Mouse (Mus musculus) lung, adult 2 months (tissue): ENCODE data around the gene Tctn1. TPM values are rescaled to one million over a fixed set of nuclear protein-coding genes. Genes with fewer than 3 reads are reported as not detected.

Experiments
- DNase-seq: peaks from one replicate; pipeline ENCODE4 v3.0.0; 2022
- H3K4me1 ChIP-seq: fragments of 200-500 bp; 2 replicates; pipeline ENCODE4 v1.6.1; 2011; ENCODE audit warnings: low read length; ENCODE audit not compliant: control insufficient read depth, insufficient read depth
- H3K4me3 ChIP-seq: fragments of 200-500 bp; replicated peaks from 2 replicates; pipeline ENCODE3; 2011; ENCODE audit warnings: low read depth, mild to moderate bottlenecking, control low read depth, low read length; ENCODE audit errors: extremely low read depth
- CTCF ChIP-seq: fragments of 200-500 bp; IDR thresholded peaks from 2 replicates; pipeline ENCODE4 v1.5.1; 2011; ENCODE audit warnings: mild to moderate bottlenecking, low read length, control low read depth; ENCODE audit not compliant: insufficient read depth
- POLR2A ChIP-seq: fragments of 200-500 bp; IDR thresholded peaks from 2 replicates; pipeline ENCODE4 v1.6.1; 2011; ENCODE audit warnings: low read depth, mild to moderate bottlenecking, control low read depth, low read length, borderline replicate concordance; ENCODE audit errors: extremely low read depth
- WGBS: fragments of 180-500 bp; shearing (Covaris S2); methylation state at CpG from one replicate; pipeline ENCODE4 v1.1.7; 2018; 5-methylcytosine and 5-hydroxymethylcytosine counted together
- polyA plus RNA-seq: library from polyadenylated mRNA; depleted of rRNA; stranded (reverse); fragments of >200 nt; gene quantifications from 2 replicates; pipeline ENCODE4 v1.2.3, GENCODE M21; 2012; rRNA removed

The Tctn1 gene
- polyA plus RNA-seq, 1 experiment, result 33.2 TPM

- WGBS, result 69% methylated on average over 12 of the region's 12 CpGs
- no peaks in the 10 kb centered on the region for H3K4me1 ChIP-seq
- no peak for DNase-seq
- no peak for TF ChIP-seq POLR2A
- TF ChIP-seq CTCF, result no peak
- no peak overlapping the region for H3K4me3 ChIP-seq
Observed at GRCm38 (mm10) chr5:122191269-122192063, 72.8 kb downstream of the Tctn1 start.

- DNase-seq, result no peak
- Histone ChIP-seq H3K4me3 (no peak overlapping the region), H3K4me1 (no peaks in the 10 kb centered on the region)
- TF ChIP-seq POLR2A (no peak), CTCF (no peak)
- 68% methylated on average over 7 of the region's 7 CpGs for WGBS
Observed at GRCm38 (mm10) chr5:122190465-122190864, 73.8 kb downstream of the Tctn1 start.

- TF ChIP-seq POLR2A (no peak), CTCF (no peak)
- WGBS, result 22% methylated on average over 3 of the region's 3 CpGs
- H3K4me1 ChIP-seq, result no peaks in the 10 kb centered on the region
- no peak for DNase-seq
- no peak overlapping the region for H3K4me3 ChIP-seq
Observed at GRCm38 (mm10) chr5:122189115-122189514, 75.1 kb downstream of the Tctn1 start.

Other genes starting within 250 kb of the Tctn1 start
- 5.6 and 6.4 TPM in 2 replicates for gene Cux2, start 214.4 kb downstream of the Tctn1 start, polyA plus RNA-seq
- gene Myl2, start 163.5 kb downstream of the Tctn1 start, polyA plus RNA-seq, result 0.37 TPM in 1 of 2 replicates, not detected in the other
- 0.14 and 0.27 TPM in 2 replicates for gene Ccdc63, start 123.6 kb downstream of the Tctn1 start, polyA plus RNA-seq
- 67.6 and 81.1 TPM in 2 replicates for gene Ppp1cc, start 106.2 kb downstream of the Tctn1 start, polyA plus RNA-seq
- gene Hvcn1, start 57.7 kb downstream of the Tctn1 start, polyA plus RNA-seq, result 19.6 and 21.9 TPM in 2 replicates
- 30.4 and 35.3 TPM in 2 replicates for gene Pptc7, start 19.9 kb upstream of the Tctn1 start, polyA plus RNA-seq
- 2.6 and 2.9 TPM in 2 replicates for gene Rad9b, start 89.8 kb upstream of the Tctn1 start, polyA plus RNA-seq
- gene Vps29, start 89.9 kb upstream of the Tctn1 start, polyA plus RNA-seq, result 29.8 and 58.1 TPM in 2 replicates
- gene Gpn3, start 107.4 kb upstream of the Tctn1 start, polyA plus RNA-seq, result 42.4 and 57.6 TPM in 2 replicates
- 18.9 and 22.5 TPM in 2 replicates for gene Fam216a, start 107.9 kb upstream of the Tctn1 start, polyA plus RNA-seq
- gene Arpc3, start 127.4 kb upstream of the Tctn1 start, polyA plus RNA-seq, result 114 and 144 TPM in 2 replicates
- 17.9 and 20.5 TPM in 2 replicates for gene Anapc7, start 157.2 kb upstream of the Tctn1 start, polyA plus RNA-seq
- 90.8 and 126 TPM in 2 replicates for gene Atp2a2, start 237.8 kb upstream of the Tctn1 start, polyA plus RNA-seq